Mouse (Mus musculus) heart, adult 2 months (tissue): ENCODE results near the gene Habp2. TPM values are rescaled to one million over a fixed set of nuclear protein-coding genes. Genes with fewer than 3 reads are reported as not detected.

ENCODE experiments used
- DNase-seq, 2 experiments: peaks; one replicate each; pipeline ENCODE4 v3.0.0; 2021
- H3K27ac ChIP-seq: fragments of 200-600 bp; 2 replicates; pipeline ENCODE4 v1.8.1; 2022
- H3K27me3 ChIP-seq: fragments of 200-500 bp; 2 replicates; pipeline ENCODE4 v1.6.1; 2012; ENCODE audit warnings: mild to moderate bottlenecking, low read length, inconsistent platforms, mixed read lengths; ENCODE audit not compliant: control insufficient read depth, insufficient read depth
- H3K36me3 ChIP-seq: fragments of 200-500 bp; 2 replicates; pipeline ENCODE4 v1.6.1; 2012; ENCODE audit warnings: low read length, inconsistent platforms; ENCODE audit not compliant: control insufficient read depth, insufficient read depth
- H3K4me1 ChIP-seq: fragments of 200-500 bp; 2 replicates; pipeline ENCODE4 v1.6.1; 2011; ENCODE audit warnings: low read length; ENCODE audit not compliant: control insufficient read depth, insufficient read depth
- H3K4me3 ChIP-seq: fragments of 200-600 bp; 2 replicates; pipeline ENCODE4 v1.8.1; 2022
- H3K79me2 ChIP-seq: fragments of 200-500 bp; replicated peaks from 2 replicates; pipeline ENCODE4 v1.6.1; 2012; ENCODE audit warnings: mild to moderate bottlenecking, inconsistent platforms, low read length, moderate library complexity, mixed read lengths; ENCODE audit not compliant: control insufficient read depth, insufficient read depth
- H3K9ac ChIP-seq: fragments of 200-500 bp; 2 replicates; pipeline ENCODE4 v1.6.1; 2012; ENCODE audit warnings: low read depth, mild to moderate bottlenecking, control low read depth, inconsistent platforms, low read length, mixed read lengths
- CTCF ChIP-seq: fragments of 200-600 bp; IDR thresholded peaks from 2 replicates; pipeline ENCODE4 v1.8.1; 2022; ENCODE audit warnings: antibody characterized with exemption, mild to moderate bottlenecking, moderate library complexity
- EP300 ChIP-seq: fragments of 200-500 bp; IDR thresholded peaks from 2 replicates; pipeline ENCODE4 v1.6.1; 2011; ENCODE audit warnings: low read depth, low read length, control low read depth; ENCODE audit not compliant: insufficient read depth
- POLR2A ChIP-seq: fragments of 200-500 bp; IDR thresholded peaks from 2 replicates; pipeline ENCODE4 v1.6.1; 2011; ENCODE audit warnings: mild to moderate bottlenecking, low read depth, low read length, control low read depth; ENCODE audit not compliant: insufficient read depth
- WGBS: fragments of 180-500 bp; shearing (Covaris S2); methylation state at CpG from one replicate; pipeline ENCODE4 v1.1.7; 2018; 5-methylcytosine and 5-hydroxymethylcytosine counted together
- intact Hi-C: fragments of 180-260 bp; cut with DNase I; formaldehyde crosslinking; loops from one replicate; pipeline ENCODE4 v1.15.1; 2025
- polyA plus RNA-seq: library from polyadenylated mRNA; depleted of rRNA; stranded (reverse); fragments of >200 nt; gene quantifications from 2 replicates; pipeline ENCODE4 v1.2.3, GENCODE M21; 2012
- total RNA-seq, 2 experiments: library from RNA; stranded (reverse); gene quantifications; 2 replicates each; pipeline ENCODE4 v1.2.3; 2021

Habp2 gene
- total and polyA plus RNA-seq, 3 experiments, result not detected

GRCm38 (mm10) chr19:56255506-56255905, 31.4 kb upstream of the Habp2 start:
- WGBS, result 35% methylated on average over 3 of the region's 3 CpGs
- no peak overlapping the region for H3K9ac ChIP-seq
- H3K27me3 ChIP-seq, result no peaks in the 10 kb centered on the region; the same call in 1 of the 2 replicates
- DNase-seq, result no peak
- no peaks in the 10 kb centered on the region for H3K4me1 ChIP-seq
- no peaks in the 10 kb centered on the region for H3K79me2 ChIP-seq
- TF ChIP-seq CTCF (peak; percentile 99), POLR2A (no peak)
- no peak overlapping the region for H3K27ac ChIP-seq
- H3K4me3 ChIP-seq, result no peak overlapping the region
- intact Hi-C loops, result loop anchor here (2.0 kb wide), 1 partner anchor 39 kb away; no protein-coding TSS in a partner anchor
- H3K36me3 ChIP-seq, result no peaks in the 10 kb centered on the region

- H3K36me3 ChIP-seq, result no peaks in the 10 kb centered on the region
- intact Hi-C loops, result no loop called here
- WGBS, result 20% methylated on average over 1 of the region's 1 CpGs
These were observed 30.7 kb upstream of the Habp2 start for GRCm38 (mm10) chr19:56256235-56256634.

DNA sequence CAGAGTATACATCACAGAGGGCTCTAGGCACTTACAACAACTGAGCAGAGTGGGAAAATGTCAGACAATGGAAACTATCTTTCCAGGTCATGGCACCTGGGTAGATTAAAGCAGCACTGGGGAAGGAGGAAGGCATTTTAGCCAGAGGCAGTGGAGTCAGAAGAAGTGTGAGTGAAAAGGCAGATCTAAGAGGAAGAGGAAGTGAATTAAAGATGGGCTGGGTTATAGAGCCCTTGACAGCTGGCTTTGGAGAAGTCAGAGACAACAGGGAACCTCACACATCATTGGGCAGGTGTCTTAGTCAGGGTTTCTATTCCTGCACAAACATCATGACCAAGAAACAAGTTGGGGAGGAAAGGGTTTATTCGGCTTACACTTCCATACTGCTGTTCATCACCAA, 30.2 kb upstream of the Habp2 start:
- no peak for DNase-seq

More at GRCm38 (mm10) chr19:56256235-56256634, 30.7 kb upstream of the Habp2 start:
- H3K9ac ChIP-seq, result no peak overlapping the region
- H3K27me3 ChIP-seq, result no peaks in the 10 kb centered on the region; the same call in 1 of the 2 replicates
- DNase-seq, result no peak
- no peaks in the 10 kb centered on the region for H3K79me2 ChIP-seq
- no peak overlapping the region for H3K4me3 ChIP-seq
- H3K4me1 ChIP-seq, result no peaks in the 10 kb centered on the region
- H3K27ac ChIP-seq, result no peak overlapping the region
- TF ChIP-seq CTCF (no peak), EP300 (no peak), POLR2A (no peak)

GRCm38 (mm10) chr19:56263696-56264095, 23.2 kb upstream of the Habp2 start:
- no peak overlapping the region for H3K9ac ChIP-seq

More for the DNA sequence above, 30.2 kb upstream of the Habp2 start:
- Histone ChIP-seq H3K9ac (no peak overlapping the region), H3K36me3 (no peaks in the 10 kb centered on the region), H3K27me3 (no peaks in the 10 kb centered on the region; the same call in 1 of the 2 replicates), H3K4me3 (no peak overlapping the region), H3K27ac (no peak overlapping the region), H3K79me2 (no peaks in the 10 kb centered on the region), H3K4me1 (no peaks in the 10 kb centered on the region)
- no peak for TF ChIP-seq POLR2A
- no peak for TF ChIP-seq CTCF
- TF ChIP-seq EP300, result no peak
- WGBS, result 60% methylated on average over 1 of the region's 1 CpGs
- intact Hi-C loops, result no loop called here

DNA sequence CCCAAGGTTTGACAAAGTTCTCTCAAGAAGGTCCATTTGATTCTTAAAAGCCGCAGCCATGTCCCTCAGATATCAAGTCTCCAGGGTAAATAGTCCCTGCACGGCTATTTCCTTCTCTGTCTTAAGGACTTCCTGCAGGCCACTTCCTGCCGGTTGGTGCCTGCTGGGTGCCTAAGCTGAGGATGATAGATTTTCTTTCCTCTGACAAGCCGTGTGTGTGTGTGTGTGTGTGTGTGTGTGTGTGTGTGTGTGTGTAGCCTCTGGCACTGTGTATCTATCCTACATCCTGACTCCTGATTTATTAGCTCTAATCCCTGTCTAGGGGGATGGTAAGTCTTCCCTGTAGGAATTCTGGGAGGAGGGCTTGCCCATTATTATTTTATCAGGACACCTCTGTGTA, 22.8 kb upstream of the Habp2 start:
- intact Hi-C loops, result no loop called here

More at GRCm38 (mm10) chr19:56263696-56264095, 23.2 kb upstream of the Habp2 start:
- no peaks in the 10 kb centered on the region for H3K4me1 ChIP-seq
- WGBS, result 73% methylated on average over 14 of the region's 14 CpGs
- no peak overlapping the region for H3K27ac ChIP-seq
- no peak for TF ChIP-seq CTCF
- TF ChIP-seq POLR2A, result no peak
- no peak for TF ChIP-seq EP300
- no peaks in the 10 kb centered on the region for H3K79me2 ChIP-seq
- H3K27me3 ChIP-seq, result no peaks in the 10 kb centered on the region; the same call in 1 of the 2 replicates
- H3K36me3 ChIP-seq, result no peaks in the 10 kb centered on the region
- no peak for DNase-seq
- H3K4me3 ChIP-seq, result no peak overlapping the region
- intact Hi-C loops, result no loop called here

GRCm38 (mm10) chr19:56265149-56265548, 21.8 kb upstream of the Habp2 start:
- no peak overlapping the region for H3K4me3 ChIP-seq
- no peak for TF ChIP-seq POLR2A
- TF ChIP-seq CTCF, result no peak
- no peak for TF ChIP-seq EP300
- H3K4me1 ChIP-seq, result no peaks in the 10 kb centered on the region
- 41% methylated on average over 5 of the region's 5 CpGs for WGBS
- H3K79me2 ChIP-seq, result no peaks in the 10 kb centered on the region
- no peak for DNase-seq
- H3K36me3 ChIP-seq, result no peaks in the 10 kb centered on the region
- H3K27me3 ChIP-seq, result no peaks in the 10 kb centered on the region
- intact Hi-C loops, result no loop called here
- no peak overlapping the region for H3K27ac ChIP-seq
- H3K9ac ChIP-seq, result no peak overlapping the region

More for the DNA sequence above, 22.8 kb upstream of the Habp2 start:
- Histone ChIP-seq H3K79me2 (no peaks in the 10 kb centered on the region), H3K4me1 (no peaks in the 10 kb centered on the region), H3K27me3 (no peaks in the 10 kb centered on the region; the same call in 1 of the 2 replicates), H3K9ac (no peak overlapping the region), H3K27ac (no peak overlapping the region), H3K4me3 (no peak overlapping the region), H3K36me3 (no peaks in the 10 kb centered on the region)
- 30% methylated on average over 4 of the region's 4 CpGs for WGBS
- TF ChIP-seq EP300 (no peak), CTCF (no peak), POLR2A (no peak)
- DNase-seq, result no peak
